Comparison of ENCODE assay signal across 21 mouse cellular contexts in genomic region chr5:65093769-65094168, GRCm38 (mm10). TPM values are rescaled to one million over a fixed set of nuclear protein-coding genes. Genes with fewer than 3 reads are reported as not detected.
DNase-seq lines count a peak whose midpoint lies in the region; ATAC-seq and TF ChIP-seq lines count a peak whose summit lies in the region.
"Had no signal": no experiment of that assay in that cellular context is flagged by ENCODE, and none has a peak within 500 bp of the region (broad histone marks: within the 10 kb centered on the region; RNA-seq: fewer than 3 reads in every experiment).

No protein-coding gene starts in this region.

- no peak overlapping the region for H3K9ac ChIP-seq in hindbrain, postnatal 0 days (replicated peaks; ENCODE audit: low read length)
- no peak overlapping the region for H3K9ac ChIP-seq in hindbrain, embryonic 13.5 days
- H3K9ac ChIP-seq: embryonic facial prominence, embryonic 12.5 days; liver, embryonic 14.5 days had no signal

- no peaks in the 10 kb centered on the region for H3K9me3 ChIP-seq in hindbrain, postnatal 0 days (ENCODE audit: low read length)
- H3K9me3 ChIP-seq in hindbrain, embryonic 13.5 days, result no peaks in the 10 kb centered on the region
- H3K9me3 ChIP-seq: embryonic facial prominence, embryonic 12.5 days; forebrain, embryonic 10.5 days; hindbrain, embryonic 10.5 days; midbrain, embryonic 10.5 days had no signal

- ATAC-seq in hindbrain, postnatal 0 days, result no peak
- ATAC-seq in hindbrain, embryonic 13.5 days (ENCODE audit: low FRiP score), result no peak
- ATAC-seq: intestine, embryonic 16.5 days had no signal

- no peaks in the 10 kb centered on the region for H3K4me1 ChIP-seq in hindbrain, postnatal 0 days (ENCODE audit: insufficient read depth, low read length)
- H3K4me1 ChIP-seq in hindbrain, embryonic 13.5 days (replicated peaks), result no peaks in the 10 kb centered on the region
- H3K4me1 ChIP-seq: forebrain, embryonic 10.5 days; midbrain, embryonic 10.5 days had no signal

- H3K4me2 ChIP-seq in hindbrain, postnatal 0 days (ENCODE audit: low read depth, low read length), result no peak overlapping the region
- no peak overlapping the region for H3K4me2 ChIP-seq in hindbrain, embryonic 13.5 days
- H3K4me2 ChIP-seq: embryonic facial prominence, embryonic 12.5 days had no signal

- no peak overlapping the region for H3K4me3 ChIP-seq in hindbrain, postnatal 0 days (ENCODE audit: low read length)
- H3K4me3 ChIP-seq in hindbrain, embryonic 13.5 days, result no peak overlapping the region
- H3K4me3 ChIP-seq: embryonic facial prominence, embryonic 12.5 days; forebrain, embryonic 10.5 days; hindbrain, embryonic 10.5 days; layer of hippocampus, adult 2 months; midbrain, embryonic 10.5 days had no signal

- H3K36me3 ChIP-seq in hindbrain, postnatal 0 days (ENCODE audit: insufficient read depth, low read length), result no peaks in the 10 kb centered on the region
- H3K36me3 ChIP-seq in hindbrain, embryonic 13.5 days, result no peaks in the 10 kb centered on the region
- H3K36me3 ChIP-seq: embryonic facial prominence, embryonic 12.5 days; forebrain, embryonic 10.5 days; hindbrain, embryonic 10.5 days; midbrain, embryonic 10.5 days had no signal

- no peaks in the 10 kb centered on the region for H3K27me3 ChIP-seq in hindbrain, postnatal 0 days (ENCODE audit: insufficient read depth, low read length)
- no peaks in the 10 kb centered on the region for H3K27me3 ChIP-seq in hindbrain, embryonic 13.5 days
- H3K27me3 ChIP-seq: embryonic facial prominence, embryonic 12.5 days had no signal

- no peak overlapping the region for H3K27ac ChIP-seq in hindbrain, postnatal 0 days
- no peak overlapping the region for H3K27ac ChIP-seq in hindbrain, embryonic 13.5 days
- H3K27ac ChIP-seq: embryonic facial prominence, embryonic 12.5 days; forebrain, embryonic 10.5 days; hindbrain, embryonic 10.5 days; layer of hippocampus, adult 2 months; liver, embryonic 14.5 days; midbrain, embryonic 10.5 days had no signal

- peak; percentile 26 for DNase-seq in hindbrain, postnatal 0 days (ENCODE audit: low spot score)
- peak; percentile 85 for DNase-seq in cerebellum, adult 11-12 months
- DNase-seq in cerebellum, postnatal 36 days, result peak; percentile 76 to 77
- DNase-seq in mesoderm, embryonic 11.5 days (ENCODE audit: low read depth, low spot score), result peak; percentile 78
- DNase-seq in T-cell, adult 2 months (ENCODE audit: low spot score), result no peak
- no peak for DNase-seq in testis, postnatal 10 days (ENCODE audit: low spot score)
- no peak for DNase-seq in urinary bladder, postnatal 10 days (ENCODE audit: low spot score)
- DNase-seq: adrenal gland, postnatal 10 days; B cell, adult 2 months; lung, postnatal 14 days; right cerebral cortex, postnatal 4 days; thymus, adult 18-20 months had no signal

- no peak for TF ChIP-seq CTCF in hindbrain, postnatal 0 days (IDR thresholded peaks at IDR 0.05; ENCODE audit: low read depth)

RNA-seq across cellular contexts. Expression of gene Tmem156, which starts 1.8 kb away (rescaled TPM):
- total RNA-seq in hindbrain, postnatal 0 days (2014; rRNA removed), result 0.21 TPM in 1 of 2 replicates, not detected in the other
- 0.13 TPM in 1 of 2 replicates, not detected in the other for polyA plus RNA-seq in hindbrain, postnatal 0 days (2015; fragmentation: Nextera tagmentation; extraction: Ambion mirVana)
- polyA plus RNA-seq in hindbrain, embryonic 13.5 days (2015; fragmentation: Nextera tagmentation; extraction: Ambion mirVana), result 0.19 TPM in 1 of 2 replicates, not detected in the other
- polyA plus RNA-seq: embryonic facial prominence, embryonic 12.5 days; forebrain, embryonic 10.5 days; heart, embryonic 14.5 days; hindbrain, embryonic 10.5 days; midbrain, embryonic 10.5 days had no signal

RNA-seq across cellular contexts. Expression of gene Klhl5, which starts 13.6 kb away (rescaled TPM):
- total RNA-seq in hindbrain, postnatal 0 days (2014; rRNA removed), result 47.8 and 49.1 TPM in 2 replicates
- 49.8 and 53.3 TPM in 2 replicates for polyA plus RNA-seq in hindbrain, postnatal 0 days (2015; fragmentation: Nextera tagmentation; extraction: Ambion mirVana)
- polyA plus RNA-seq in hindbrain, embryonic 13.5 days (2015; fragmentation: Nextera tagmentation; extraction: Ambion mirVana), result 42.8 and 52.3 TPM in 2 replicates

Comparison
In these comparisons a context has a peak if more than half of its experiments do, and no peak if none do; other contexts are left out.
1. DNase-seq: peak in hindbrain, postnatal 0 days (single experiment), cerebellum, adult 11-12 months (single experiment), cerebellum, postnatal 36 days (2 of 2) and mesoderm, embryonic 11.5 days (single experiment); none in T-cell, adult 2 months (single experiment), testis, postnatal 10 days (single experiment) and urinary bladder, postnatal 10 days (single experiment).